Mouse (Mus musculus): ENCODE data around the gene Mex3d.

GRCm38 (mm10) chr10:80377716-80378115, 9.7 kb downstream of the Mex3d start:
- TF ChIP-seq GATA1 (IDR thresholded peaks at IDR 0.05; ENCODE audit: low read length) (no peak), TAL1 (IDR thresholded peaks at IDR 0.05; ENCODE audit: low read length) (no peak)

Data from erythroblast, embryonic 14.5 days (primary cell).